Mouse (Mus musculus) embryonic facial prominence, embryonic 11.5 days (tissue): ENCODE data around the gene Olfr1039. TPM values are rescaled to one million over a fixed set of nuclear protein-coding genes. Genes with fewer than 3 reads are reported as not detected.
"Not testable (repeated sequence)": the region's sequence is repeated elsewhere in the genome, so short reads cannot be mapped to it uniquely, and the experiment has no call there.

Experiments
- ATAC-seq: fragments of 200-750 bp; cut with Nextera tagmentation; replicated peaks from 2 replicates; pipeline ENCODE4 v1.8.0; 2017; ENCODE audit warnings: low read depth; ENCODE audit not compliant: insufficient number of reproducible peaks, low FRiP score, low TSS enrichment
- DNase-seq: peaks from one replicate; pipeline ENCODE4 v3.0.0-alpha.2; 2015; ENCODE audit warnings: low spot score
- H3K27ac ChIP-seq: fragments of 300-500 bp; sonication (generic); replicated peaks from 2 replicates; pipeline ENCODE4 v1.5.1; 2014; ENCODE audit warnings: mild to moderate bottlenecking, low read depth, low read length, control low read depth
- H3K27me3 ChIP-seq: fragments of 300-500 bp; sonication (generic); 2 replicates; pipeline ENCODE4 v1.6.1; 2014; ENCODE audit warnings: mild to moderate bottlenecking, low read length, moderate library complexity, mixed read lengths; ENCODE audit not compliant: control insufficient read depth, insufficient read depth
- H3K36me3 ChIP-seq: fragments of 300-500 bp; sonication (generic); replicated peaks from 2 replicates; pipeline ENCODE4 v1.6.1; 2014; ENCODE audit warnings: low read depth, mild to moderate bottlenecking, low read length, moderate library complexity, mixed read lengths; ENCODE audit not compliant: control insufficient read depth, insufficient read depth
- H3K4me1 ChIP-seq: fragments of 300-500 bp; sonication (generic); 2 replicates; pipeline ENCODE4 v1.6.1; 2014; ENCODE audit warnings: low read length, mixed read lengths; ENCODE audit not compliant: control insufficient read depth, insufficient read depth
- H3K4me2 ChIP-seq: fragments of 300-500 bp; sonication (generic); 2 replicates; pipeline ENCODE4 v1.6.1; 2014; ENCODE audit warnings: low read depth, mild to moderate bottlenecking, control low read depth, low read length, moderate library complexity
- H3K4me3 ChIP-seq: fragments of 300-500 bp; sonication (generic); 2 replicates; pipeline ENCODE4 v1.5.1; 2014; ENCODE audit warnings: low read depth, low read length, control low read depth
- H3K9ac ChIP-seq: fragments of 300-500 bp; sonication (generic); replicated peaks from 2 replicates; pipeline ENCODE4 v1.6.1; 2014; ENCODE audit warnings: mild to moderate bottlenecking, control low read depth, low read length
- H3K9me3 ChIP-seq: fragments of 300-500 bp; sonication (generic); replicated peaks from 2 replicates; pipeline ENCODE4 v1.6.1; 2016; ENCODE audit warnings: mild to moderate bottlenecking, low read length, inconsistent platforms, mixed read lengths; ENCODE audit not compliant: control insufficient read depth
- WGBS: fragments of 180-500 bp; shearing (Covaris S2); extraction: QIAGEN DNeasy Blood & Tissue Kit; methylation state at CpG from one replicate; pipeline ENCODE4 v1.1.7; 2014; 5-methylcytosine and 5-hydroxymethylcytosine counted together
- polyA plus RNA-seq: library from polyadenylated mRNA; unstranded; fragments of >200 nt; fragmentation: Nextera tagmentation; extraction: Ambion mirVana; gene quantifications from 2 replicates; pipeline ENCODE4 v1.2.1, GENCODE M21; 2014

Olfr1039 gene
- not detected in 2 replicates for polyA plus RNA-seq

DNA sequence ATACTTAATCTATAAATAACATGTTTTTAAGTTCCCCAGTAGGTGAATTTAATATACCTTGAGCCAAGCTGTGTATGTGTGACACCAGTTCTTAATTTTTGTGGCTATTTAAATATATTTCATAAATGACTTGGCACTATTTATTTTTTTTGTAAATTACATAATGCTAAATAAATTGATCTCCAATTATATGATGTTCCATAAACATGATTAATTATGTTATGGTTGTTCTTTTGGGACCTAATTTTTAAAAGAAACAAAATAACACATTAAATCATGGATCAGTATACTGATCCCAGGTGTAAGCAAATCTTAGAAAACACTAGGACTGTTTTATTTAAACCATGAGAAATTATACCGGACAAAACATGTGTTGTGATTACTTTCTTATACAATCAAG is at the start of gene Olfr1039:
Gene Olfr1039 (minus strand): TSS at position 101 of the 400 bp plus-strand sequence.
- Histone ChIP-seq H3K4me1 (no peaks in the 10 kb centered on the region), H3K9me3 (no peaks in the 10 kb centered on the region), H3K4me2 (no peak within 1 kb of the TSS), H3K27ac (no peak within 1 kb of the TSS), H3K36me3 (no peaks in the 10 kb centered on the region), H3K4me3 (no peak within 1 kb of the TSS), H3K9ac (no peak within 1 kb of the TSS), H3K27me3 (no peaks in the 10 kb centered on the region)
- ATAC-seq (no peak), DNase-seq (no peak)
- WGBS = 95% methylated on average over 1 of the region's 1 CpGs

DNA sequence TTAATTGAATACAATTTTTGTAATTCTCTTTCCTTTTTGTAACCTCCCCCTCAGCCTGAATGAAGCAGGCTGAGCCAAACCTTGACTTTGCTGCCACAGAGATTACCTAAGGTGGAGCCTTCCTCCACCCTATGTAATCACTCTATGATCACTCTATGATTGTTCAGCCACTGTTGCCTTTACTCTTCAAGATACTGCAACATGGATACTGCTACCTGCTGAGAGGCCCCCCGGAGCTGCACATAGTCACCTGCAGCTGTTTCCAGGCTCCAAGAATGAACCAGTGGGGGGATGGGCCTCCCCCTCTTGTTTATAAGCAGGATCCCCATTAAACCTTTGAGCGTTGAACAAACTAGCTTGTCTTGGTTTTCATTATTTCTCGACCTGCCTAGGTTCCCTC is 44.2 kb upstream of the Olfr1039 start:
- DNase-seq (no peak), ATAC-seq (no peak)
- Histone ChIP-seq H3K4me3 (no peak overlapping the region), H3K9me3 (no peaks in the 10 kb centered on the region), H3K27me3 (no peaks in the 10 kb centered on the region), H3K4me1 (no peaks in the 10 kb centered on the region), H3K9ac (no peak overlapping the region), H3K27ac (no peak overlapping the region), H3K4me2 (no peak overlapping the region), H3K36me3 (no peaks in the 10 kb centered on the region)
- 81% methylated on average over 3 of the region's 3 CpGs for WGBS

DNA sequence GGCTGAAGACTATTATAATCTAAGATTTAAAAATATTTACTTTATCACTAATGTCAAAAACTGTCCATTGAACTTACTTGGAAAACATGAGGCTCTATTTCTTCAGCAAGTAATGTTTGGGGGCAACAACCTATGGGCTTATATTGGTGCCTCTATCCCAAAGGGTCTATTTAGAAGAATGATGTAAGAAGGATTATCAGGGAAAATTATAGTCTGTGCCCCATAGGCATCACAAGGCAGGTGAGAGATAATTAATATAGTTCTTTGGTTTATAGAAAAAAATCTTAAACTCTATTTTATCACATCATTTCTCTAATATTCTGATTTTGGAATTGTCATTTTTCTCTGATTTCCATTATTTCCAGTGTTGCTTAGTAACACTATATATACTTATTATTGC is 42.0 kb upstream of the Olfr1039 start, which contains the start of gene Olfr1044:
Gene Olfr1044 (minus strand): TSS at position 101 of the 400 bp plus-strand sequence.
- Histone ChIP-seq H3K36me3 (no peaks in the 10 kb centered on the region), H3K27me3 (no peaks in the 10 kb centered on the region), H3K4me2 (no peak within 1 kb of the TSS), H3K27ac (no peak within 1 kb of the TSS), H3K9ac (no peak within 1 kb of the TSS), H3K9me3 (no peaks in the 10 kb centered on the region), H3K4me3 (no peak within 1 kb of the TSS), H3K4me1 (no peaks in the 10 kb centered on the region)
- DNase-seq (no peak), ATAC-seq (no peak)

DNA sequence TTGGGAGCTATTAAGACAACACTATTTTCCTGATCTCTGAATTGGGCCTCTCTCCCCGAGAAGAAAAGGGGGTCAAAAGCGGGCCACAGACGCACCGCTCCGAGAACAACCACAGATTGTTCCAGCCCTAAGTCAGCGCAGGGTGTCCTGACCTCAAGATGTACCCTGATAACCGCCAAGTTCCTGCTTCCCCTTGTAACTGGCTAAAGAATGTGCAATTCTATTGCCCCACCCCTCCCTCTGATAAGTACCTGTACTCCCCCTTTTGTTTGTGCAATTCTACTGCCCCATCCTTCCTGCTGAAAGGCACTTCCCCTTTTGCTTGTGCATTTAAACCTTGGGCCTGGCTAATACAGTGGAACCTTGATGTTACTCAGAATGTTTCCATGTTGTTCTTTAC is 39.7 kb upstream of the Olfr1039 start:
- not testable (repeated sequence) for H3K36me3 ChIP-seq, H3K9me3 ChIP-seq, H3K4me1 ChIP-seq, H3K27me3 ChIP-seq, ATAC-seq, H3K9ac ChIP-seq, DNase-seq, H3K4me2 ChIP-seq, H3K4me3 ChIP-seq, H3K27ac ChIP-seq
- 86% methylated on average over 7 of the region's 7 CpGs for WGBS

DNA sequence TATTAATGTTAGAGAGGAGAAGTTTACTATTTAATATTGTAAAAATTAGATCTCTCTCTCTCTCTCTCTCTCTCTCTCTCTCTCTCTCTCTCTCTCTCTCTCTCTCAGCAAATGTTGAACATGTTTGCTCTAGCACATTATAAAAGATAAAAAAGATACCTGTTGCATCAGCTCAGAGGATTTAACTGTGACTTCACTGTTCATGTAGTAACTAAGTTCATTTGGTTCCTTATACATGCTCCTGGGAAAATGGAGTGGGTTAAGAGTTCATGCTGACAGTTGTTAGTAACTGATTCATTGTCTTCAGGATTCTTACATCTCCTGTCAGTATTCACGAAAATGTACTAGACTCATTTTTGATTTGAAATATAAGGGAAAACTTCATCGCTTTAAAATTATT is 31.7 kb upstream of the Olfr1039 start, which contains the start of gene Olfr1043:
Gene Olfr1043 (minus strand): TSS at position 101 of the 400 bp plus-strand sequence.
- Histone ChIP-seq H3K36me3 (no peaks in the 10 kb centered on the region), H3K27ac (no peak within 1 kb of the TSS), H3K9me3 (no peaks in the 10 kb centered on the region), H3K27me3 (no peaks in the 10 kb centered on the region), H3K4me2 (no peak within 1 kb of the TSS), H3K9ac (no peak within 1 kb of the TSS), H3K4me1 (no peaks in the 10 kb centered on the region), H3K4me3 (no peak within 1 kb of the TSS)
- DNase-seq = no peak
- WGBS = 88% methylated on average over 2 of the region's 2 CpGs
- ATAC-seq = no peak

DNA sequence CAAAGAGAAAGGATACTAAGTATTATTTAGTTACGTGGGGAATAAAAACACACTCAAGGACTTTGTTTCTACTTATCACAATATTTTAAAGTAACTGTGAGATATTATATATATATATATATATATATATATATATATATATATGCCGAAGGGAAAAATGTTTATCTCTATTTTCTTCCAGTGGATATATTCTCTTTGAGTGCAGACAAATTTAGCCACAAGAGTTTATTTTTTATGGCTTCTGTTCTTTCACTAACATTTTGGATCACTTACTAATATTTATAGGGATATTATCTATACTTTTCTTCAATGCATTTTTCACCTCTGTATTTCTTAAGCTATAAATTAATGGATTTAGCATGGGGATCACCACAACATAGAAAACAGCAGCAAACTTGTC is 26.0 kb upstream of the Olfr1039 start, which contains the start of gene Olfr1042:
Gene Olfr1042 (minus strand): TSS at position 101 of the 400 bp plus-strand sequence.
- Histone ChIP-seq H3K4me3 (no peak within 1 kb of the TSS), H3K9me3 (no peaks in the 10 kb centered on the region), H3K4me1 (no peaks in the 10 kb centered on the region), H3K27ac (no peak within 1 kb of the TSS), H3K36me3 (no peaks in the 10 kb centered on the region), H3K9ac (no peak within 1 kb of the TSS), H3K27me3 (no peaks in the 10 kb centered on the region), H3K4me2 (no peak within 1 kb of the TSS)
- DNase-seq (no peak), ATAC-seq (no peak)
- 90% methylated on average over 2 of the region's 2 CpGs for WGBS

DNA sequence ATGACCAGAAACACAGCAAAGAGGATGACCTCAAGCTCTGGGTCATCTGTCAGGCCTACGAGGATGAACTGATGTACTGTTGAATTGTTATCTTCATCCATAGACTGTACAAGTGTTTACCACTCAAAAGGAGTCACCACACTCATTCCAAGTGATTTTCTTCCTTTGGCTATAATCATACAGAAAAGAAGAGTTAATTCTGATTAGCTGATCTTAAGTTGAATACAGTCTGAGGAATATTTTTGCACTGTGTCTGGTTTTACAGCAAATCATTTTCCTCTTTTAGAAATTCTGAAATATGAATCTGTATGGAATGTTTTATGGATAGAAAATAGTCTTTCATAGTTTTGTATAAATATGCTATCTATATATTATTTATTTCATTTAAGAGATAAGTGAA is 10.9 kb upstream of the Olfr1039 start, which contains the start of gene Olfr1040:
Gene Olfr1040 (minus strand): TSS at position 101 of the 400 bp plus-strand sequence.
- H3K4me1 ChIP-seq = no peaks in the 10 kb centered on the region
- DNase-seq (no peak), ATAC-seq (no peak)
- no peaks in the 10 kb centered on the region for H3K9me3 ChIP-seq
- no peak within 1 kb of the TSS for H3K4me2 ChIP-seq
- no peaks in the 10 kb centered on the region for H3K27me3 ChIP-seq
- WGBS = 86% methylated on average over 1 of the region's 1 CpGs
- no peak within 1 kb of the TSS for H3K27ac ChIP-seq
- H3K4me3 ChIP-seq = no peak within 1 kb of the TSS
- H3K36me3 ChIP-seq = no peaks in the 10 kb centered on the region
- no peak within 1 kb of the TSS for H3K9ac ChIP-seq

DNA sequence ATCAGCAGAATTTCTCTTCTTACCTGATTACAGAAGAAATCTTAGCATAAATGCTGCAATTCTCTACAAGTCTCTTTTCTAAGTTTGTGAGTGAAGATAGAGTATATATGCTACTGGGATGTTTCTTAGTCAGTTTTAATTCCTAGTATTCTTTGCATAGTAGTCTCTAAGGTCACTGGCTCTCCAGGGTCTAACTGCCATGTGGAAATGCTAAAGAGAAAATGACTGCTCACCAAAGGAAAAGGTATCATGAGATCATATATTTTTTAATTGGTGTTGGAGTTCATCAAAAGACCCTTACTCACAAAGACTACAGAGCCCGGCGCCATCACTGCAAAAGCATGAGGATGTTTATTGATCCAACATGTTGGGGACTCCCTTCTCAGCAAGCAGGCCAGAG is 48.4 kb downstream of the Olfr1039 start, which contains the start of gene Olfr1037:
Gene Olfr1037 (minus strand): TSS at position 101 of the 400 bp plus-strand sequence.
- ATAC-seq (no peak), DNase-seq (no peak)
- 80% methylated on average over 2 of the region's 2 CpGs for WGBS
- H3K36me3 ChIP-seq = no peaks in the 10 kb centered on the region
- no peak within 1 kb of the TSS for H3K27ac ChIP-seq
- no peaks in the 10 kb centered on the region for H3K27me3 ChIP-seq
- H3K9ac ChIP-seq = no peak within 1 kb of the TSS
- no peak within 1 kb of the TSS for H3K4me3 ChIP-seq
- H3K9me3 ChIP-seq = no peaks in the 10 kb centered on the region
- H3K4me1 ChIP-seq = no peaks in the 10 kb centered on the region
- H3K4me2 ChIP-seq = no peak within 1 kb of the TSS
